Mouse (Mus musculus) yolk sac, embryonic 10.5 days (tissue): ENCODE data around the gene Tmem95.

Experiments used
- DNase-seq: peaks from one replicate; pipeline ENCODE4 v3.0.0-alpha.2; 2017; ENCODE audit warnings: low spot score

Tmem95 gene

GRCm38 (mm10) chr11:69910781-69911560 is 33.2 kb upstream of the Tmem95 start:
- peak; percentile 88 for DNase-seq

DNA sequence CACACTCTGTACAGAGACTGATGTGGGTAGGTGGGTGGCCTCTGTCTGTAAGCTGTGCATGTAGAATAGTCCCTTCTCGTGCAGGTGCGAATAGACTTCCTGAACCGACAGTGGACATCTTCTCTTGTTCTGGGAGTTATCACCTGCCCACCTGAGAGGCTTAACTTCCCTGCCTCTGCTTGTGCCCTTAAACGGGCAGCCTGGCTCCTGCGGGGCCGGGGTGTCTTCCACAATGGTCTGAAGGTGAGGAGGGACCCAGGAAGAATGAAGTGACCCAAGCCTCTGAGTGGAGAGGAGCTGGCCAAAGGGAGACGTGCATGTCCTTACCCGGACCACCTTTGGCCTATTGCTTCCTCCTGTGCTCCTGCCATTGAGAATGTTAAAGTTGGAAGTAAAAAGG is 32.4 kb upstream of the Tmem95 start:
- no peak for DNase-seq

DNA sequence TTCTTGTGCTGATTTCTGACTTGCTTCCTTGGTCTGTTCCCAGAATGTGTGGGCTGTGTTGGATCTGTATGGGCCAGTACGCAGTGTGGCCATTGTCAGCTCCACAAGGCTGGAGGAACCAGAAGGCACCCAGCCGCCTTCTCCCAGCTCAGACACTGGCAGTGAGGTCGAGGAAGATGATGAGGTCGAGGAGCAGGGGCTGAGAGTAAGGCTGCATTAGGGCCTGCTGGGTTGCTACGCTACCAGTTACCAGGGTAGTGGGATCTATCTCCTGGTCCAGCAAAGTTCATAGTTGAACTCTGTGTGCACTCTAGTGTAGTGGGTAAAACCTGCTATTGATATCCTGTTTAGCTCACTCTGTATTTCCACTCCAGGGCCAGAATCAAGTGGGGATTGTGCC is 31.4 kb upstream of the Tmem95 start:
- DNase-seq = no peak

DNA sequence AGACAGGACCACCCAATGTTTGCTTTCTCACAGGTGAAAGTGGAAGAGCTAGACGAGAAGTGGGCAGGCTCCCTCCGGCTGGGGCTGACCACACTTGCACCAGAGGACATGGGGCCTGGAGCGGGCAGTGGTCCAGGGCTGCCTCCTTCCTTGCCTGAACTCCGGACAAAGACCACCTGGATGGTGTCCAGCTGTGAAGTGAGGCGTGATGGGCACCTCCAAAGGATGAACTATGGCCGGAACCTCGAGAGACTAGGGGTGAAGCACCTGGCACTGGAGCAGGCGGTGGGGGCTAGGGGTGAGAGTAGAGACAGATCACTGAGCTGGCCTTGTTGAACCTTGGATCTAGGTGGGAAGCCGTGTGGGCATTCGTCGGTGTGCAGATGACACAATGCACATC is 30.8 kb upstream of the Tmem95 start:
- no peak for DNase-seq

DNA sequence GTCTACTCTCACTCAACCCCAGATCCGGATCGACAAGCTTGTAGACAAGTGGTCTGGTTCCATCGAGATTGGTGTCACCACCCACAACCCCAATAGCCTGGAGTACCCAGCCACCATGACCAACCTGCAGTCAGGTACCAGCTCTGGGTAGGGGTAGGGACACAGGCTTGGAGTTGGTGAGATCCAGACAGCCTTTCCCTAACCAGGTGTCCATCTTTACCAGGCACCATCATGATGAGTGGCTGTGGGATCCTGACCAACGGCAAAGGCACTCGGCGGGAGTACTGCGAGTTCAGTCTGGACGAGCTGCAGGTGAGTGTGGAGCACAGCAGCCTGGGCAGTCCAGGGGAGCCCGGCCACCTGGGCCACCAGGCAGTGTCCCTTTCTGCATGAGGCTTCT is 26.5 kb upstream of the Tmem95 start:
- DNase-seq = no peak

DNA sequence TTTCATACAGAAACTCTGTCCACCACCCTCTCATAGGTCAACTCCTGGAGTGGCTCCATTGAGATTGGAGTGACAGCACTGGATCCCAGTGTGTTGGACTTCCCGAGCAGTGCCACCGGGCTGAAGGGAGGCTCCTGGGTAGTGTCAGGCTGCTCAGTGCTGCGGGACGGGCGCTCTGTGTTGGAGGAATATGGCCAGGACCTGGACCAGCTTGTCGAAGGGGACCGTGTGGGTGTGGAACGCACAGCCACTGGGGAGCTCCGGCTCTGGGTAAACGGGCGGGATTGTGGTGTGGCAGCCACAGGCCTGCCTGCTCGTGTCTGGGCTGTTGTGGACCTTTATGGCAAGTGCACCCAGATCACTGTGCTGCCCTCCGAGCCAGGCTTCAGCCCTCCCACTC is 25.2 kb upstream of the Tmem95 start:
- no peak for DNase-seq

GRCm38 (mm10) chr11:69901993-69902392 is 24.2 kb upstream of the Tmem95 start:
- DNase-seq = no peak

DNA sequence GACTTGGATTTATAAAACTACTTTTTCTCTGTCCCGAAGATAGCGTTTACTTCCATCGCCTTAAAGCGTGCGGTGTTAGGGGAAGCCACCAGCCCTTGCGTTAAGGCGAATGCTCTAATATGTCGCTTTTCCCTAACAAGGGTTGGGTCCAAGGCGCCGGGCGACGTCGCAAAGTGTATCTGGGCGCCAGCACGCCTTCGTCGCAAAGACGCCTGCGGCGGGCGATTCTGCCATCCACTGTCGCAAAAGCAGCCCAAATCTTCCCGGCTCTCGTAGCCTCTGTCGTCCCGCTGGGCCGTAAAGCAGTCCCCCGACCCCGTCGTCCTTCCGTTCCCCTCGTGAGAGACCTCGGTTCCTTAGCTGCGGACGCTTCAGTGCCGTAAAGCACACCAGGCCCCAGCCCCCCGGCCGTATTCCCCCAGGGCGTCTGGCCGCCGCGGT is 23.6 kb upstream of the Tmem95 start:
- peak; percentile 96 for DNase-seq

GRCm38 (mm10) chr11:69900471-69901405 is 22.9 kb upstream of the Tmem95 start, which contains the start of the genes 2810408A11Rik and Neurl4:
2810408A11Rik (minus strand) TSS chr11:69900987.
Neurl4 (plus strand) TSS chr11:69901072.
- DNase-seq = peak; percentile 96

GRCm38 (mm10) chr11:69899870-69900269 is 22.1 kb upstream of the Tmem95 start:
- DNase-seq = no peak

DNA sequence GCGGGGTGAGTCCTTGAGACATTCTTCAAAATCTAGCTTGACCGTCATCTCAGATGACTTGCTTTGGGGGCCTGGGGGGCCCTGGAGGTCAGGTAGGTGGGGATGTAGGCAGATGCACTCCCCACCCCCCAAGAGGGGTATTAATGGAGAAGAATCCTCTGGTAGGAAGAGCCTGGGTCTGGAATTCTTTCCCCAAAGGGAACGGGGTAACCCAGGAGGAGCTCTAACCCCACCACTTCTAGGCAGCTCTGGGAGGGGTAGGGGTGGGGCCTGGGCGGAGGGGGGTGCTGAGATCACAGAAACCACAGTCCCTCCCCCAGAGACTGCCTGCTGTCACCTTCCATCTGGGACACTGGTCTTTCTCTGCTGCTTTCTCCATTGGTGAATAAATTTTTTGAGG is 17.5 kb upstream of the Tmem95 start, which contains the start of gene Acap1:
Acap1 (minus strand) TSS at position 249 of the 400 bp plus-strand sequence.
- DNase-seq = no peak

DNA sequence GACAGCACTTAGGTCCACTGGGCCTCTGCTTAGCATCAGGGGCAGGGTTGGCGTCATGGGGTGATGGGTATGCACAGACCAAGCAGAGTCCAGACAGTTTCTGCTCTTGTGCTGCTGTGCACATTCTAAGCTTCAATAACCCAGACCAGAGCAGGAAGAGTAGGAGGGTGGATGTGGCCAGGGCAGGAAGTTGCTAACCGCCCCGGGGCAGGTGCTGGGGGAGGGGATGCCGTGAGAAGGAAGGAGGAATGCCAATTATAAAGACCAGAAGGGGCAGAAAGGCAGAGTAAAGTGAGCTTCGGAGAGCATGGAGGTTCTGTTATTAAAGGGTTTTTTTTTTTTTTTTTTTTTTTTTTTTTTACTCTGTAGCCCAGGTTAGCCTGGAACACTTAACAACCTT is 16.9 kb upstream of the Tmem95 start:
- no peak for DNase-seq

DNA sequence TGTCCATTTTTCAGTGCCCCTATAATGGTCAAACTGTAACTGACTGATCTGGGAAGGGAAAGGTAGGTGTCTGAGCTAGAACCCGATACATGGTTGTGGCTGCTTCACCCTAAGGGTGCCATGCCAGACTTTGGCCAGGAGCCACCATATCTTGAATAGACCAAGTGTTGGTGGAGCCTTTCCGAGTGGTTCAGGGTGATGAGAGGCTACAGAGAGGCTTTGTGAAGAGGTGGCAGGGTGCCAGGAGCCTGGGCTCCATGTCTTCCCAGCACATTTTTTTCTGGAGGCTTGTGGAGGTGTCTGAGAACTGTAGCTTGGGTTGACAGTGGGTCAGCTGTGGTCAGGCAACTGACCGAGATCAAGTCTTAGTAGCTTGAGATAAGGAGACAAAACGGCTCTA is 13.7 kb upstream of the Tmem95 start:
- no peak for DNase-seq

DNA sequence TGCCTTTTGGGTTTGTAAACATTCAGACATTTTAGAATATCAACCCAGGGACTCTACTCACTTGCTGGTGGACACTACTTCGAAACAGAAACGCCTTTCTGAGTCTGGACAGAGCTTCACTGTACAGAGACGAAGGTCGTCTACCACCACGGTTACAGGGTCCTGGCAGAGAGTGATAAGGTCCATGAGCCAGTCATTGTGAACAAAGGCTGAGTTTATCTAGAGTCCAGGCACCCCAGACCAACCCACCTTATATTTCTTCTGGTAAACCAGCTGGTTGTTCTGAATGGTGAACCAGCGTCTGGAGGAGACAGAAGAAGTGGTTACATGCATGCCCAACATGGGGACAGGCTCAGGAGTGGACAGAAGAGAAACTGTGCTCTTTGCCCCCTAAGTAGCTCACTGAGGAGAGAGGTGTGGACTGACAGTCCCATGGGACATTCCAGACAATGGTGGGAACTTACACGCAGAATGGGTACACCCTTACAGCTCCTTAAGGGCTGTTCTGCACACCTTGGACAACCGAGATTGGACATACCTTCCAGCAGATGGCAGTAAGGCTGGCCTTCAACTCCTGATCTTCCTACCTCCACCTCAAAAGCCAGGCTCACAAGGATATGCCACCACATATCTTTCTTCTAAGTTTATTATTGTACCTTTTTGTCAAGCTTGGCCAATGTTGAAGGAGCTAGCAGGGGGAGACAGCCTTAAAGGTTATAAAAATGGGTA is 9.3 kb upstream of the Tmem95 start:
- DNase-seq = peak; percentile 38

- no peak for DNase-seq
Measured at GRCm38 (mm10) chr11:69884663-69885062, 6.8 kb upstream of the Tmem95 start.

- DNase-seq = no peak
Measured at GRCm38 (mm10) chr11:69884240-69884639, 6.4 kb upstream of the Tmem95 start.

DNA sequence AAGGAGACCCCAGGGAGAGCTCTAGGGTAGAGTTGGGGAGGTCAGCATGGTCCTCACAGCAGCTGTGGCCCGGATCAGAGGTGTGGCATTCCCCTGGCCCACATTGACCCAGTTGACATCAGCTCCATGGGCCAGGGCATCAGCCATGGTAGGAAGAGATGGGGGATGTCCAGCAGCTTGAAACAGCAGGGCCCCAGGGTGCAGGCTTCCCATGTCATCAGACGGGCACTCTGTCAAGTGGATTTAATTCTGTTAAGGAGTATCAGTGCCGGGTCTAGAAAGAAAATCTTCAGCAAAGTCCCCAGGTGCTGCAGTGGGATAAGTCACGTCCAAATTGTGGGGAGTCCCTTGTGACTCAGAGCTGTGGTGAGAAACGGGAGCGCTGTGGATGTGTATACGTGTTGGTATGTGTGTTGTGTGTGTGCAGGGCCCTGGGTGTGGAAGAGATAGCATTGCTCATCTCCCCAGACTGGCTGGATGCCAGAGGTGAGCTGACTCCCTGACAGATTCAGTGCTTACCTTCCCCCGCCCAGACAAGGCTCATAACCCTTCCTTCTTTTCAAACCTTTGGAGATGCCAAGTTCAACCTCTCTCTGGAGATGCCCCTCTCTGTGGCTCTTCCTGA is 5.8 kb upstream of the Tmem95 start:
- DNase-seq = no peak

DNA sequence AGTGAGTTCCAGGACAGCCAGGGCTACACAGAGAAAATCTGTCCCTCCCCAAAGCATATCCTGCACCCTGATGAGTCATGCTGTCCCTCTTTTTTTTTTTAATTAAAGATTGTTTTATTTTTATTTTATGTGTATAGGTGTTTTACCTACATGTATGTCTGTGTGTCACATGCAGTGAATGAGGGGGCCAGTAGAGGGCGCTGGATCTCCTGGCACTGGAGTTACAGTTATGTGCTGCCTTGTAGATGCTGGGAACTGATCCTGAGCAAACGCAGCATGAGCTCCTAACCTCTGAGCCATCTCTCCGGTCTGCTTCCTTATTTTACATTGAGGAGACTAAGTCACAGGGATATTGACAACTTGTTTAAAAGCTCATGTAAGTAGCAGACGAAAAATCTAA is 5.2 kb upstream of the Tmem95 start:
- DNase-seq = no peak

DNA sequence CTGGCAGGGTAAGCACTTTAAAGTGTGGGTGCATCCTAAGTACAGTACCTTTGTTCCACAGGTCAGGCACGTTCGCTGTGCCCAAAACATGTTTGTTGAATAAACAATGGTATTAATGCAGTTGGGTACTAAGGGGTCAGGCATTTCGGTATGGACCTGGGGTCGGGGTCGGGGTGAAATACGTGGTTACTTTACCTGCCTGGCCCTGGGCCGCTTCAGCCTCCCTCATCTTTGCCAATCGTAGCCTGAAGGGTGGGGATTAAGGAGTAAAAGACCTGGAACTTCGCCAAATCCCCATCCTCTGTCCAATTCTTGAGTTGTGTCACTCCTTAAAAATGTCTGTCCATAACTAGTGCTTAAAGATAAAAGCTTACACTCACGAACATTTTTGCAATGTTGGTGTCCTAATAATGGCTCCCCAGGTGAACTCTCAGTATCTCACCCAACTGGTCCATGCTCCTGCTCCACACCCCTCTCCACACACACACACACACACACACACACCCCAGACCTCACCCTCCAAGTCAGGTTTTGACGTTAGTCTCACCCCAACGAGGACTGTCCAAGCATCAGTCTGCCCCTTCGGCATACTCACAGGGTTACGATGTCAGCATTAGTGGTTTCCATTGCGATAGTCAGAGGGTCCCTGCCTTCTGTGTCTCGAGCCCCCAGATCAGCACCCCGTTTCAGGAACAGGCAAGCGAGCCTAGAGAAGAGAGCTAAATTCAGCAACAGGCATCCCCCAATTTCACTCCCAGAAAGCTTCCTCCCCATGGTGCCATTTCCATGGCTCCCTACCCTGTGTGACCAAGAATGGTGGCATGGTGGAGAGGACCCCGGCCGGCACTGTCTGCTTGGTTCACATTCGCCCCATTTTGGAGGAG is 4.2 kb upstream of the Tmem95 start:
- no peak for DNase-seq

- peak; percentile 95 for DNase-seq
Measured at GRCm38 (mm10) chr11:69880853-69881603, 3.2 kb upstream of the Tmem95 start, which contains the start of gene Kctd11. Kctd11 (minus strand) TSS chr11:69881406.
